Mouse (Mus musculus): Measurements from ENCODE around the gene Myrfl.

DNA sequence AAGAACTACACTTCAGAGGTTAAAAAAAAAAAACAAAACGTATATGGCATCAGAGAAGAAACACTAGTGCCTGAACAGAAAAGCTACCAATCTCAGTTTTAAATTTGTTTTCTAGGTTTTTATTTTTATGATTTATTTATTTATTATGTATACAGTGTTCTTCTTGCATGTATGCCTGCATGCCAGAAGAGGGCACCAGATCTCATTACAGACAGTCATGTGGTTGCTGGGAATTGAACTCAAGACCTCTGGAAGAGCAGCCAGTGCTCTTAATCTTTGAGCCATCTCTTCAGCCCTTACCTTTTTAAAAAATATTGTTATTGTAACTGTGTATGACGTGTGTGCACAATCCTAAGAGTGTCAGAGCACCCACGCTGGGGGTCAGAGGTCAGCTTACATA, 47.4 kb upstream of the Myrfl start:
- no peak for TF ChIP-seq GATA1 (IDR thresholded peaks at IDR 0.05; ENCODE audit: low read length)
- TF ChIP-seq TAL1 (IDR thresholded peaks at IDR 0.05; ENCODE audit: low read length): no peak
